Mouse (Mus musculus) spleen, adult 12 weeks (tissue): Measurements from ENCODE around the gene Gm10382.
"Not testable (repeated sequence)": the region's sequence is repeated elsewhere in the genome, so short reads cannot be mapped to it uniquely, and the experiment has no call there.

ENCODE experiments used
- DNase-seq: peaks from one replicate; pipeline ENCODE4 v3.0.0; 2022; ENCODE audit warnings: low spot score

Gm10382 gene

DNA sequence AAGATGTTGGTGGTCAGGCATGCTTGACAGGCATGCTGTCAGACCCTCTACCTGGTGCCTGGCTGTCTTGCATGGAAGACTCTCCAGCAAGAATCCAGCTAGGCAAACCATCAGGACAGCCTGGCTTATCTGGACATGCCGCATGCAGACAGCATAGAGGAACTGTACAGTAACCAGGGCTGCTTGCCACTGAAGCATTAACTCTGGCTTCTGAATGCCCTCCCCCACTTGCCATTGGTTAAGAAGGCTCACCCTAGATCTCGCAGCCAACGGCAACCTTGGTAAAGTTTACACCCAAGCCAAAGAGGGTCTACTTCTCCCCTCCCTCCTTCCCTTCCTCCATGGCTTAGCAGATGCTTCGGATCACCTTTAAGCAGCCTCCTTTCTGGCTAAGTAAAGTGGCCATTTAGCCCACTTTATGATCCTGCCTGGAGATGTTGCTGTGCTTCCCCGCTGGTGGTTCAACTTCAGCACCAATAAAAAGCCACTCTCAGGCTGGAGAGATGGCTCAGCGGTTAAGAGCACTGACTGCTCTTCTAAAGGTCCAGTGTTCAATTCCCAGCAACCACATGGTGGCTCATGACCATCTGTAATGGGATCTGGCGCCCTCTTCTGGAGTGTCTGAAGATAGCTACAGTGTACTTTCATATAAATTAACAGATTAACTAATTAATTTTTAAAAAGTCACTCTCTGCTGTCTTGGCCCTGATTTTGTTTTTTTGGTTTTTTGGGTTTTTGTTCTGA, 18.0 kb upstream of the Gm10382 start:
- DNase-seq: no peak

GRCm38 (mm10) chr5:125372027-125372426, 17.1 kb upstream of the Gm10382 start:
- DNase-seq: no peak

- no peak for DNase-seq
Observed at GRCm38 (mm10) chr5:125375871-125376270, 13.3 kb upstream of the Gm10382 start.

- DNase-seq: no peak
Observed at GRCm38 (mm10) chr5:125377214-125377613, 11.9 kb upstream of the Gm10382 start.

GRCm38 (mm10) chr5:125378919-125379318, 10.2 kb upstream of the Gm10382 start:
- DNase-seq: no peak

GRCm38 (mm10) chr5:125381954-125382672, 7.0 kb upstream of the Gm10382 start:
- no peak for DNase-seq

DNA sequence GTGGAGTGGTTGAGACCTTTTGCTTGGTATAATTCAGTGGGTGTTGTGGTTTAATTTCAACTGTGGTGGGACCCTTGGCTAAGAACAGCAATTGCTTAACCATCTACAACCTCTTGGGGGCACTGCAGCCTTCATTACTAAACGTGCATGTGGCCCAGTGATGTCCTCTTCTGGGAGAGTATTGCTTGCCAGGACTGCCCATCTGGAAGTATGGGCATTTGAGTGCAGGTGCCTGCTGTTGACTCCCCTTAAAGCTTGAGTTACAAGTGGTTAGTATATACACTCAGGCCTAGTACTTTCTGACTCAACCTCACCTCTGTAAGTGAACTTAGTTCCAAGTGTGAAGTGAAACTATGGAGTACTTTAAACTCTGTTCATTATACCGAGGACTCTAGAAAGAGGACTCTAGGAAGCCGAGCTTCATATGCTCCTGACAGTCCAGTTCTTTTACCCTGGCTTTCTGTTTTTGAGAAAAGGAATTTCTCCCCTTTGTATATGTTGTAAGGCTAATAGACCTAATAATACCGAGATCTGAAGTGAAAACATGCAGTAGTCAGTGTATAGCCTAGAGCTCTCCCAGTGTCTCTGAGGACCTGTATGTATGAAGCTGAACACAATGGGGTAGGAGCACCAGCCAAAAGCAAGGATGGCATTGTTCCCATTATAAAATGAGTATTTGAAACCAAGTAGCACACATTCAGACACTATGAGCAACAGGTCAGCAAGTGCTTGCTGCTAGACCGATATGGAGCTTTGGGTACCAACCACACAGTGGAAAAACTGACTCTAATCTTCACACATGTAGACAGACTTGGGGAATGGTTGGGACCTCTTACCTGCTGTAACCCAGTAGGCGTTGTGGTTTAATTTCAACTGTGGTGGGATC, 6.2 kb upstream of the Gm10382 start:
- no peak for DNase-seq

DNA sequence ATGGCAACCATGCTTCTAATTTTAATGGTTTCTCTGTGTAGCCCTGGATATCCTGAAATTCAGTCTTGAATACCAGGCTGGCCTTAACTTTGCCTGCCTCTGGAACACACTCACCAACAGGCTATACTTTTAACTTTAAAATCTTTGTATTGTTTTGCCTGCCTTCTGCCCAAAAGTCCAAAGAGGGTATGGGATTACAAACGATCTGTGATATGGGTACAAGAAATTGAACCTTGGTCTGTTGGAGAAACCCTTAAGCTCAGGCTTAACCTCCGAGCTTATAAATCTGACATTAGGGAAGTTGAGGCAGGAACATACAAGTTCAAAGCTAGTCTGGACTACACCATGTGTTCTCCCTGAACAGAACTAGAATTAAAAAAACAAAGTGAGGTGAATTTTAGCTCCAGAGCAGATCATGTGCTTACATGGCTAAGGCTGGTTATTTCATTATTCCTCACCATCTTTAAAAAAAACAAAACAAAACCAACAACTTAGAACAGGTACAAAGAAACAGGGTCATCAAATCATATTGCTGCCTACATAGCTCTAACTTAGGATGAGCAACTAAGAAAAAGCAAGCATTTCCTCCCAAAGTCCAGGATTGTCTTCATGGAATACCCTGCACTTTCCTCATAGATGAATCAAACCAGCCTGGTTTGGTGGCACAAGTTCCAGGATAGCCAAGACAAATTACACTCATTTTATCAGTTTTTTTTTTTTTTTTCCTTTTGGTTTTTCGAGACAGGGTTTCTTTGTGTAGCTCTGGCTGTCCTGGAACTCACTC, 5.3 kb upstream of the Gm10382 start:
- no peak for DNase-seq

DNA sequence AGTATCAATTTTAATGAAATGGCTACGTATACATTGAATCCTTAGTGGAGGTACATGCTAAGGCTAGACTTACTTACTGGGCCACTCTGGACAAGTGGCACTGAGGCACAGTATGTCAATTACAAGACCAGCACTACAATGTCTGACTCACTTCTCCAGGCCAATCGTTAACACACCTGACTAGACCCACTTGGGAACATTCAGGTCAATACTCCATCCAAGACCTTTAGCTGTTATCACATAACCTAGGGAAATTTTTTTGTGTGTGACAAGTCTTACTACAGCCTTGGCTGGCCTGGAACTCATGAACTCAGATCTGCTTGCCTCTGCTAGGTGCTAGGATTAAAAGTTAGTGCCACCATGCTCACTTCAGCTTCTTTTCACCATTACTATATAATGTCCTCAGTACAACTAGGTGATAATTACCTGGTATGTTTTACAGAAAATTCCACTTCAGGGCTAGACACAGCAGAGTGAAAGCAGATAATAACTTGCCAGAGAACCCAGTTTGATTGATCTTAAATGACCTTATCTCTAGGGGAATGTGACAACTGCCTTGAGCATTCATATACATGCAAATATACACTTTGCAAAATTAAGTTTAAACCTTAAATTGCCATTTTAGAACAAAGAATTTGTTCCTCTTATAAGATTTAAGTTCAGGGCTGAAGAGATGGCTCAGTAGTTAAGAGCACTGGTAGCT, 4.5 kb upstream of the Gm10382 start:
- no peak for DNase-seq

GRCm38 (mm10) chr5:125385215-125385940, 3.7 kb upstream of the Gm10382 start:
- DNase-seq: no peak

GRCm38 (mm10) chr5:125387295-125387694, 1.8 kb upstream of the Gm10382 start:
- not testable (repeated sequence) for DNase-seq

DNA sequence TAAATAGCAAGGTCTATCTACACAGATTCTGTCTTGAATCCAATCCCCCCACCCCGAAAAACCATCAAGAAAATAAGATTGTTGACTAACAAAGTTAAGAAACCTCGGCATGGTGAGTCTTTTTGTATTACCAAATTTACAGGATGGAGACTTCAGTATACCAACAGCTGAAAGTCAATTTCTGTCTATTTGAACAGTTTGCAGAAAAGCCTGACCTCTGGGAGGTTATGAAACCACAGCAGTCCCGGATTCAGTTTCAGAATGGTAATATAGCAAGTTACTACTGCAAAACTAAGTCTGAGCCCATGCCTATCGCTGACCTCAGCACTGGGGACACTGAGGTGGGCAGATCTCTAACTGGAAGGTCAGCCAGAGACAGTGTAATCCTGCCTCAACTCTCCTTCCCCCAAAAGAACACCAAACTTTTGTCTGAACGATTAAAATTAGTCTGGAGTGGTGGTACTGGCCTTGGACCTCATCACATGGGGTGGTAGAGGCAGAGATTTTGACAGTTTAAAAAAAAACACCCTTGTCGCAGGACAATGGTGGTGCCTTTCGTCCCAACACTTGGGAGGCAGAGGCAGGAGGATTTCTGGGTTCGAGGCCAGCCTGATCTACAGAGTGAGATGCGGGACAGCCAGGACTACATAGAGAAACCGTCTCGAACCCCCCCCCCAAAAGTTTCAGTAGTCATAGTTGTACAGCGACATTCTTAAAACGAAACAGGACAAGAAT, 597 bp upstream of the Gm10382 start:
- no peak for DNase-seq

DNA sequence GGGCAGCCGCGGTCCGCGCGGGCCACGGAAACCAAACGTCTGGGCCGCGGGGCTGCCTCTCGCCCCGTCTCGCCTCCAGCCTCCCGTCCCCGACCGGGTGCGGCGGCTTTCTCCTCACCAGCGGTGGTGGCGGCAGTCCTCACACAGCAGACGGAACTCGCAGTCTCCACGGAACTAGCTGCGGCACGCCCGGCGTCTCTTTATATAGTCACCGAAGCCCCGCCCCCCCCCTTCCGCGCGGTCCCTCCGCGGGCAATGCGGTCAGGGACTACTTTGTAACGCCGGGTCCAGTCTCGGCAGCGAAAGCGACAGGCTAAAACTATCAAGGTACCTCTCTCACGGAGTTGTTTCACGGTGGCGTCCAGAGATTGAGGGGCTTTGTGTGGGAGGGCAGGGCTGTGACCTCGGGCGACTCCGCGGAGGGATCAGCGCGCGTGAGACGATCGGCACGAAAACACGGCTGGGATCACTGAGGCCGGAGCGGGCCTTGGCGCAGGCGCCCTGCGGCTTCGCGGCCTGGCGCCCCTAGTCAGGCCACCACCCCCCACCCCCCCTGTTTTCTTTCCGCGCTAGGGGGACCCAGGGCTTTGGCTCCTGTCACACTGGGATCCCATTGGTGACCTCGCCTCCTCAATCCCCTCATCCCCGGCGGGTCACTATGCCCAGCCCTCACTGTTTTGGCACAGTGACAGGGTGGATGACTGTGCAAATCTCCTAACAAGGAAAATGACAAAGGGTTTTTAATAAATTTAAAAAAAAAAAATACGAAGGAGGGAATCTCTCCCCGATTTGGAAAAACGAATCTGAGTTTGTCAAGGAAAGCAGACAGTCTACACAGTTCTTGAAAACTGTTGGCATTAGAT, 688 bp downstream of the Gm10382 start, which contains the start of gene Ubc:
TSS of gene Ubc (minus strand) at position 624 of the 863 bp plus-strand sequence.
- peak; percentile 83 for DNase-seq

DNA sequence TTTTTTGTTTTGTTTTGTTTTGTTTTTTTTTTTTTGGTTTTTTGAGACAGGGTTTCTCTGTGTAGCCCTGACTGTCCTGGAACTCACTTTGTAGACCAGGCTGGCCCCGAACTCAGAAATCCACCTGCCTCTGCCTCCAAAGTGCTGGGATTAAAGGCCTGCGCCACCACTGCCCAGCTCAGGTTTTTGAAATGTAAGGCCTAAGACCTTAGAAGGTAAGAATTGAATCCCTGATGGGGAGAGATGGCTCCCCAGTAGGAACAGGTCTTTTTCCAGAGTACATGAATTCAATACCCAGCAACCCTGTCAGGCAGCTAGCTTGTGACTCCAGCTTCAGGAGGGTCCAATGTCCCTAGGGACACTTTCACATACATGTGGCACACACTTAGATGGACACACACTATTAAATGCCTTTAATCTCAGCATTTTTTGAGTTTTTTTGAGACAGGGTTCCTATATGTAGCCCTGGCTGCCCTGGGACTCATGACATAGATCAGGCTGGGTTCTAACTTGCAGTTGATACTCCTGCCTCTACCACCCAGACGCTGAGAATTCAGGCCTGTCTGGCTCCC, 1.9 kb downstream of the Gm10382 start:
- no peak for DNase-seq

- peak; percentile 34 for DNase-seq
Observed at GRCm38 (mm10) chr5:125391609-125392008, 2.5 kb downstream of the Gm10382 start.

GRCm38 (mm10) chr5:125392176-125392575, 3.1 kb downstream of the Gm10382 start:
- not testable (repeated sequence) for DNase-seq

DNA sequence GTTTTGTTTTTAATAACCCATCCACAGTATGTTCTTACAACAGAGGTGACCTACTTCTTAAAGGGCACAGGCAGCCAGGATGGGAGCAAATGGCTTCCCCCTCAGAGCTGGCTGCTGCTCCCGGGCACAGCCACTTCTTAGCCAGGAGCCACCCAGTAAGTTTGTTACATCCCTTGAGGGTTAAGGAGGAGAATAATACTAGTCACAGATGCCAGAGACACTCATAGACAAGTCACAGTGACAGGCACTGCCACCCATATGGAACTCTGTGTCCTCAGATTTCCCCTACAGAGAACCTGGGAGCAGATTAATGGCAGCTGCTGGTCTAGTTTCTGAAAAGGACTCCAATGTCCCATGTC, 3.5 kb downstream of the Gm10382 start:
- DNase-seq: no peak

GRCm38 (mm10) chr5:125392977-125393621, 4.0 kb downstream of the Gm10382 start:
- DNase-seq: peak; percentile 91
